Mouse (Mus musculus) liver, embryonic 14.5 days (tissue): ENCODE data around the gene Col2a1. TPM values are rescaled to one million over a fixed set of nuclear protein-coding genes. Genes with fewer than 3 reads are reported as not detected.
A peak's percentile ranks its signal among the peaks of the same experiment; 100 is the strongest.

Source experiments
- ATAC-seq: fragments of 200-750 bp; cut with Nextera tagmentation; 2 replicates; pipeline ENCODE4 v1.8.0; 2017; ENCODE audit warnings: moderate number of reproducible peaks, mild to moderate bottlenecking, moderate library complexity; ENCODE audit not compliant: insufficient read depth
- DNase-seq, 3 experiments: peaks; one replicate each; pipeline ENCODE4 v3.0.0-alpha.2; 2012 to 2013; ENCODE audit warnings: low read depth in 3 of 3, low spot score in 3 of 3
- H3K27ac ChIP-seq: fragments of 300-500 bp; sonication (generic); 2 replicates; pipeline ENCODE4 v1.5.1; 2014; ENCODE audit warnings: moderate library complexity, mild to moderate bottlenecking, control low read depth, inconsistent platforms
- H3K27me3 ChIP-seq: fragments of 300-500 bp; sonication (generic); 2 replicates; pipeline ENCODE4 v1.6.1; 2014; ENCODE audit warnings: mild to moderate bottlenecking, low read length, moderate library complexity; ENCODE audit not compliant: control insufficient read depth, insufficient read depth
- H3K36me3 ChIP-seq: fragments of 300-500 bp; sonication (generic); replicated peaks from 2 replicates; pipeline ENCODE4 v1.6.1; 2014; ENCODE audit warnings: low read depth; ENCODE audit not compliant: control insufficient read depth, insufficient read depth
- H3K4me1 ChIP-seq, 2 experiments: fragments of 200-500 bp in 1 of 2; fragments of 300-500 bp in 1 of 2; sonication (generic) in 1 of 2; replicated peaks; 2 replicates each; pipeline ENCODE4 v1.6.1; 2012 to 2014; ENCODE audit warnings: antibody characterized with exemption in 1 of 2, inconsistent platforms in 1 of 2, low read length in 1 of 2; ENCODE audit not compliant: control insufficient read depth in 2 of 2, insufficient read depth in 2 of 2
- H3K4me2 ChIP-seq: fragments of 300-500 bp; sonication (generic); 2 replicates; pipeline ENCODE4 v1.6.1; 2014; ENCODE audit warnings: low read depth, mild to moderate bottlenecking, control low read depth, moderate library complexity
- H3K4me3 ChIP-seq, 2 experiments: fragments of 200-500 bp in 1 of 2; fragments of 300-500 bp in 1 of 2; sonication (generic) in 1 of 2; 2 replicates each; pipeline ENCODE4 v1.5.1; 2012 to 2014; ENCODE audit warnings: low read depth in 2 of 2, low read length in 2 of 2, mild to moderate bottlenecking in 2 of 2, control low read depth in 1 of 2, inconsistent platforms in 1 of 2, moderate library complexity in 1 of 2; ENCODE audit not compliant: insufficient read depth in 1 of 2
- H3K9ac ChIP-seq: fragments of 300-500 bp; sonication (generic); replicated peaks from 2 replicates; pipeline ENCODE4 v1.6.1; 2014; ENCODE audit warnings: mild to moderate bottlenecking, control low read depth, moderate library complexity
- H3K9me3 ChIP-seq: fragments of 300-500 bp; sonication (generic); 2 replicates; pipeline ENCODE4 v1.6.1; 2016; ENCODE audit warnings: low read length, mixed read lengths; ENCODE audit not compliant: control insufficient read depth
- CTCF ChIP-seq: IDR thresholded peaks from 2 replicates; pipeline ENCODE4 v1.5.1; 2016; ENCODE audit warnings: antibody characterized with exemption, low read depth, control low read depth
- EP300 ChIP-seq: IDR thresholded peaks from 2 replicates; pipeline ENCODE4 v1.6.1; 2016; ENCODE audit warnings: antibody characterized with exemption, low read depth
- WGBS: fragments of 180-500 bp; shearing (Covaris S2); extraction: QIAGEN DNeasy Blood & Tissue Kit; methylation state at CpG from one replicate; pipeline ENCODE4 v1.1.7; 2014; ENCODE audit not compliant: insufficient replicate concordance; 5-methylcytosine and 5-hydroxymethylcytosine counted together
- polyA plus RNA-seq, 2 experiments: library from polyadenylated mRNA; depleted of rRNA in 1 of 2; stranded (reverse) in 1 of 2; unstranded in 1 of 2; fragments of >200 nt; fragmentation: Nextera tagmentation in 1 of 2; extraction: Ambion mirVana in 1 of 2; gene quantifications; 2 replicates each; pipeline versions ENCODE4 v1.2.1 to v1.2.3; 2012 to 2014

Col2a1 gene
- polyA plus RNA-seq, 2 experiments, result 0.04 to 0.56 TPM

DNA sequence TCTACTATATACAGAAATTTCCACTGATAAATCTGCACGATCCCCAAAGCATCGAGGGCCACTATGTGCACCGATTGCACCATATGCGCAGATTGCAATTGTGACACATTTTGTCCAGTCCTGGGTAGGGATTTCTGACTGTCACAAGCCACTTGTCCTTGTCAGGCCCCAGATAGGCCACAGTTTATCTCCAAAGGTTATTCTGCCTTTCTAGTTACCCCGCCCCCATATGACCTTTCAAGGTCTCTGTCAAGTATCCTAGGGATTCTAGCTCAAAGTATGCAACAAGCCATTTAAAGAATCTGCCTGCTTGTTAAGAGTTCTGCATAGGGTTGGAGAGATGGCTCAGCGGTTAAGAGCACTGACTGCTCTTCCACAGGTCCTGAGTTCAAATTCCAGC, 31.9 kb downstream of the Col2a1 start:
- H3K9ac ChIP-seq, result no peak overlapping the region
- H3K4me2 ChIP-seq, result no peak overlapping the region
- no peak overlapping the region for H3K4me3 ChIP-seq
- no peak overlapping the region for H3K27ac ChIP-seq
- DNase-seq, result no peak
- H3K27me3 ChIP-seq, result no peaks in the 10 kb centered on the region
- TF ChIP-seq EP300 (no peak), CTCF (no peak)
- ATAC-seq, result no peak
- WGBS, result 65% methylated on average over 6 of the region's 6 CpGs
- H3K9me3 ChIP-seq, result no peaks in the 10 kb centered on the region
- H3K4me1 ChIP-seq, result no peaks in the 10 kb centered on the region
- H3K36me3 ChIP-seq, result no peaks in the 10 kb centered on the region

DNA sequence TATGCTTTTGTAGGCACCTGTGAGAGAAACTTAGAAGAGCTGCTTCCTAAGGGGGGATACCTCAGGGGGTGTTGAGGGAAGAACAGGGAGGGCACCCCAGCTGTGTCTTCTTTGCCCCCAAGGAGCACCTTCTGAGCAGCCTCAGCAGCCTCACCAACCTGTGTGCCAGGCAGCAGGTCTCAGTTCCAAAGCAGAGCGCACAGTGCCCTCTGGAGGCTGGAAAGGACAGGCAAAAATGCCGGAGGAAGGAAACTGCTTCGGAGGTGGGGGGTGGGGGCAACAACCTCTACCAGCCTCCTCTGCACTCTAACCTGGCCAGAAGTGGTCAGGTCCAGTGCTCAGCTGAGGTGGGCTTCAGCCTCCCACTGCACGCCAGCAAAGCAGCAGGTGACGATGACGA, 34.2 kb downstream of the Col2a1 start:
- Histone ChIP-seq H3K36me3 (no peaks in the 10 kb centered on the region), H3K4me1 (no peaks in the 10 kb centered on the region), H3K9me3 (no peaks in the 10 kb centered on the region), H3K9ac (no peak overlapping the region), H3K4me2 (no peak overlapping the region), H3K27me3 (no peaks in the 10 kb centered on the region), H3K27ac (no peak overlapping the region), H3K4me3 (no peak overlapping the region)
- TF ChIP-seq CTCF, result peak; percentile 69
- no peak for TF ChIP-seq EP300
- DNase-seq, result no peak
- ATAC-seq, result no peak
- 35% methylated on average over 6 of the region's 6 CpGs for WGBS

DNA sequence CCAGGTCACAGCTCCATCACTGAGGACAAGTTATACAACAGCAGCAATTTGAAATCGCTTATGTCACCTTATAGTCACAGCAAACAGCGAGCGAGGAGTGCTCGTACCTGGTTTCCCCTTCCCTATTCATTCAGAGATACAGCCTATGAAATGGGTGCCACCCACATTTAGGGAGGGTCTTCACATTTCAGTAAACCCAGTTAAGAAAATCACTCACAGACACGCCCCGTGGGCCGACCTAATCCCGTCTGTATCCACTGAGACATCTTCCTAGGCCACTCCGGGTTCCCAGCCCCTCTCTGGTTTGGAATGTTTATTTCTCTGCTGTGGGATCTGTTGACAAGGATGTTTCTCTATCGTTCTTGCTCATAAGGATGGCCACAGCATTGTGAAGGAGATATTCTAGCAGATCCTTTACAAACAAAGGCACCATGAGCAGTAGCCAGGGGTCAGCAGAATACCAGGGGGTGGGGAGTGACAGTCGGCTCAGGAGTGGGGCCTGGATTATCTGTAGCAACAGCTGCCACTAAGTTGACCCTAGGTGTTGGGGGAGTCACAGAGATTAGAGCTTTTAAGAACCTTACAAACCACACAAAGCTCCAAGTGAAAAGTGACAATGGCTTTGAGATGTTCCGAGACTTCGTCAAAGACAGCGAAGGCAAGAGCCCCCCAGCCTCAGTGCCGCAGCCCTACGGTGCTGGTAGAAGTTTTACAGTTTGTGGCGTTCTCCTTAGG, 39.0 kb downstream of the Col2a1 start:
- no peaks in the 10 kb centered on the region for H3K36me3 ChIP-seq
- no peak overlapping the region for H3K4me3 ChIP-seq
- ATAC-seq (no peak), DNase-seq (no peak)
- no peaks in the 10 kb centered on the region for H3K27me3 ChIP-seq
- H3K4me1 ChIP-seq, result peaks cover 0 to 2% of the 10 kb centered on the region in 2 experiments; a peak in 2 of 4 replicates
- H3K9me3 ChIP-seq, result no peaks in the 10 kb centered on the region
- no peak for TF ChIP-seq EP300
- TF ChIP-seq CTCF, result no peak
- H3K27ac ChIP-seq, result no peak overlapping the region
- H3K4me2 ChIP-seq, result no peak overlapping the region
- H3K9ac ChIP-seq, result no peak overlapping the region
- 64% methylated on average over 17 of the region's 17 CpGs for WGBS

DNA sequence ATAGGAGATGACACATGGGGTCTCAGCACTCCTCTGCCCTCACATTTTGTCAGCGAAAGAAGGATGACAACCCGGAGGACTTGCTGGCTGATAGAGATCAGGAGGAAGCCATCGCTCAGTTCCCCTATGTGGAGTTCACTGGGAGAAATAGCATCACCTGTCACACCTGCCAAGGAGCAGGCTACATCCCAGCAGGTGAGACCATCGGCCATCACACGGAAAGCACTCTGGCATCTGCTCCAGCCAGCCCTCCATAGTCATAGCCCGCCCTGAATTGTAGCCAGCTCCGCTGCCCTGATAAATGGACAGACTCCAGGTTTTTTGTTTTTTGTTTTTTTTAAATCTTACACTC, 39.7 kb downstream of the Col2a1 start:
- WGBS, result 40% methylated on average over 7 of the region's 7 CpGs
- H3K4me2 ChIP-seq, result peak overlapping the region; percentile 89
- H3K4me3 ChIP-seq, result peak overlapping the region; percentile 69 to 78
- H3K9me3 ChIP-seq, result no peaks in the 10 kb centered on the region
- TF ChIP-seq EP300 (no peak), CTCF (no peak)
- no peaks in the 10 kb centered on the region for H3K36me3 ChIP-seq
- DNase-seq (no peak), ATAC-seq (no peak)
- H3K9ac ChIP-seq, result no peak overlapping the region
- peaks cover 0 to 2% of the 10 kb centered on the region in 2 experiments; a peak in 2 of 4 replicates for H3K4me1 ChIP-seq
- no peak overlapping the region for H3K27ac ChIP-seq
- no peaks in the 10 kb centered on the region for H3K27me3 ChIP-seq

DNA sequence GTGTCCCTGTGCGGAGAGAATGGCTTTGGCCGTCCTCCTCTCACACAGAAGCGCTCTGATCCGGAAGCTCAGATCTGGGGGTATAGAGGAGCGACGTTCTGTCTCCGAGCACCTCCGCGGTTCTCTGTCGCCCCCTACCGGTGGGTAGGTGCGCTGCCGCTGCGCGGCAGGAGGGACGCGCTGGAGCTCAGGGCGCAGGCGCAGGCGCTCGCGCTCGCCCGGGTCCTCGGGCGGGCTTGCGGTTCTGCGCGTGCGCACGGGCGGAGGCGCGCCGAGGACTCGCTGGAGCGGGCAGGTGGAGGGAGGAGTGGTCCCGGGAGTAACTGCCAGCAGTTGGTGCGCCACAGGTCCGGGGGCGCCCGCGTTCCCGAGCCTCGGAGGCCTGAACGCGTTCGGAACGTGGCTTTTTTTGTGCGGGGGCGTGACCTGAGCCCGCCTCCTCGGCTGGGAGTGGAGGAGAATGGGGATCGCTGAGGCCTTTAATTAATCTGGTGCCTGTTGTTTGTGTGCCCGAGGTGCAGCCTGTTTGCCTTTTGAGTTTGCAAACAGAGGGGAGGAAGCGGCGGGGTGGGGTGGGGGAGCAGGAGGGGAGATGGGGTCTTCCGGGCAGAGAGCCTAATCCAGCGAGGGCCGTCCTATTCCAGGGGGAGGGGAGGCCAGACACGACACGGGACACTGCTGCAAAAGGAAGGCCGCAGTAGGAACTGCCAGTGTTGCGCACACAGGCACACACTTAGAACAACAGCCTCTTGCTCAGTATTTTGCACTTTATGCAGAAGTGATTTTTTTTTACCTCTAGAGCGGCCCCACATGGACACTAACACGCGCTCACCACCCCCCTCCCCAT, 40.3 kb downstream of the Col2a1 start, which contains the start of gene Tmem106c:
Gene Tmem106c (plus strand): TSS at position 212 of the 847 bp plus-strand sequence.
- H3K4me3 ChIP-seq, result peak within 1 kb of the TSS; percentile 69 to 89
- no peak within 1 kb of the TSS for H3K27ac ChIP-seq
- WGBS, result 2% methylated on average over 67 of the region's 67 CpGs
- no peaks in the 10 kb centered on the region for H3K9me3 ChIP-seq
- no peaks in the 10 kb centered on the region for H3K27me3 ChIP-seq
- peak within 1 kb of the TSS; percentile 89 for H3K4me2 ChIP-seq
- ATAC-seq, result peak; percentile 97
- peaks cover 0 to 2% of the 10 kb centered on the region in 2 experiments; a peak in 2 of 4 replicates for H3K4me1 ChIP-seq
- H3K9ac ChIP-seq, result peak within 1 kb of the TSS; percentile 70
- DNase-seq, result peak; percentile 79 to 81 (median 81)
- no peaks in the 10 kb centered on the region for H3K36me3 ChIP-seq
- TF ChIP-seq CTCF (peak; percentile 91), EP300 (no peak)
